Mouse (Mus musculus) embryonic fibroblast, embryonic 13.5 days (primary cell): ENCODE data around the gene Cracr2b. TPM values are rescaled to one million over a fixed set of nuclear protein-coding genes. Genes with fewer than 3 reads are reported as not detected.

Source experiments
- H3K27ac ChIP-seq: 2 replicates; pipeline ENCODE4 v1.5.1; 2012; ENCODE audit warnings: low read length, control low read depth, inconsistent platforms; ENCODE audit not compliant: insufficient read depth
- H3K4me1 ChIP-seq: 2 replicates; pipeline ENCODE4 v1.6.1; 2011; ENCODE audit warnings: low read length; ENCODE audit not compliant: control insufficient read depth, insufficient read depth
- H3K4me3 ChIP-seq: 2 replicates; pipeline ENCODE4 v1.5.1; 2011; ENCODE audit warnings: mild to moderate bottlenecking, control low read depth, low read length; ENCODE audit not compliant: insufficient read depth
- CTCF ChIP-seq: IDR thresholded peaks from 2 replicates; pipeline ENCODE4 v1.5.1; 2011; ENCODE audit warnings: mild to moderate bottlenecking, control low read depth, low read length, moderate library complexity, borderline replicate concordance; ENCODE audit not compliant: insufficient read depth
- POLR2A ChIP-seq: IDR thresholded peaks from 2 replicates; pipeline ENCODE4 v1.6.1; 2011; ENCODE audit warnings: low read depth, mild to moderate bottlenecking, control low read depth, low read length, moderate library complexity
- polyA plus RNA-seq: library from polyadenylated mRNA; stranded (reverse); fragments of >200 nt; gene quantifications from 2 replicates; pipeline ENCODE4 v1.2.4, GENCODE M21; 2011; ENCODE audit warnings: low read depth; ENCODE audit not compliant: missing spikeins, insufficient read length

The Cracr2b gene
- polyA plus RNA-seq, 1 experiment = 1.3 TPM

DNA sequence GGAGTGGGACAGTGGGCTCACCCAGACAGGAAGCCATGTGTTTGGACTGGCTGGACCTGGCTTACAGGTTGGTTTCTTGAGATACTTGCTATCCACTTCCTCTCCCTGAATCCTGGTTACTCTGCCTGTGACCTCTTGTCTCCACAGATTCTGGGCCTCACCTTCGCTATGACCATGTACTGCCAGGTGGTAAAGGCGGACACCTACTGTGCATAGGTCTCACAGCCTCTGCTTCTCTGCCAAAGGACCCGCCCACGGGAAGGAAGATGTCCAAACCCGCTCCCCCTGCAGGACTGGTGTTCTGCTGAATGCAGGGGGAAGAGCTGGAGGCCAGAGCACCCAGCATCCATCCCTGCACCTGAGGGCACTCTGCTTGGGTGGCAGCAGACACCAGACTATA, 31.8 kb downstream of the Cracr2b start:
- Histone ChIP-seq H3K27ac (no peak overlapping the region), H3K4me3 (no peak overlapping the region), H3K4me1 (no peaks in the 10 kb centered on the region)
- TF ChIP-seq POLR2A = no peak

DNA sequence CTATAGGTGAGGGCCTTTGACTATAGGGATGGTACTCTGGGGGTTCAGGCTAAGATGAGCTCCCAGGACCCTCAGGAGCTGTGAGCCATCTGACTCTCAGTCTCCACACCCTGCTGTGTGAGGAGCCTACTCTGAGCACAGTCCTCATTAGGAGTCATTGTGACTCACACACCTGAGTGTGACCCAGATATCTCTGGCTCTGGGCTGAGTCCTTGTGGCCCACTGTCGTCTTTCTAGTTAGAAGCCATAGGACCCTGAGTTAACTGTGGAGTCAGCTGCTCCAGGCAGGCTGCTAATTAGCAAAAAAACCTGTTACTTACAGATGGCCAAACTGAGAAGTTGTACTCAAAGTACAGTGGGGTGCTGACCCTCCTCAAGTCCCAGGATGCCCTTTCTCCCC, 32.8 kb downstream of the Cracr2b start:
- no peaks in the 10 kb centered on the region for H3K4me1 ChIP-seq

DNA sequence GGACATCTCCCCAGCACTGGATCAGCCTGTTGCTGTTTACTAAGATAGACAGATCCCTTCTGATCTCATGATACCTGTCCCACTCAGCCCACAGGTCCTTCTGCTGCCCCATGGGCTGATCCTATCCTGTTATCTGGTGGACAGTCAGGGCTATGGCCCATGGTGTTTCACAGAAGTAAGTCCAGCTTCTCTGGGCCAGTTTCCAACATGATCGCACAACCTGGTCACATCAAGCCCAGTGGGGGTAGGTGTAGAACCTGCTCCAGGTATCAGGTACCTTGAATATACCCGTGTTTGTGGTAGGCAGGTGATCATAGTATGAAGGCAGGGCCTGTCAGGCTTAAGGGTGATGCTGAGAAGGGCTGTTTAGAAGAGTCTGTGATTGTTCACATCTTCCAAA, 34.5 kb downstream of the Cracr2b start:
- no peak overlapping the region for H3K4me3 ChIP-seq
- H3K27ac ChIP-seq = no peak overlapping the region
- no peaks in the 10 kb centered on the region for H3K4me1 ChIP-seq
- TF ChIP-seq CTCF (no peak), POLR2A (no peak)

More for the DNA sequence above, 32.8 kb downstream of the Cracr2b start:
- no peak overlapping the region for H3K27ac ChIP-seq
- no peak overlapping the region for H3K4me3 ChIP-seq
- TF ChIP-seq POLR2A = no peak

DNA sequence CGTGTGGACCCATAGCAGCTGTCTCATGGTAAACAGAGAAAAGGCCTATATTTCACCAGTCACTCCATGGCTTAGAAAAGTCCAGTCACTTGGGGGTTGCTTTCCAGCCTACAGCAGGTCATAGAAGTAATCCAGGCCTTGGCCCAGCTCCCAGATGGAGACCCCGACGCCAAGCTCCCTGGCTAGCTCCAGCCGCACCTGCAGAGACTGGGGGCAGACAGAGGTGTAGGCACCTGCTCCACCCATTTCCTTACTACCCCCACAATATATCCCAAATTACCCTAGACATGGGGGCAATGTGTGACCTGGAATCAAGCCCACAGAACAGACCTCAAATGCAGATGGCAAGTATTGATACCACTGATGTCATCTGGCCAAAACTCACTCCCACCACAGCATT, 35.0 kb downstream of the Cracr2b start:
- H3K4me1 ChIP-seq = no peaks in the 10 kb centered on the region
- TF ChIP-seq CTCF (no peak), POLR2A (no peak)
- no peak overlapping the region for H3K27ac ChIP-seq
- H3K4me3 ChIP-seq = no peak overlapping the region

DNA sequence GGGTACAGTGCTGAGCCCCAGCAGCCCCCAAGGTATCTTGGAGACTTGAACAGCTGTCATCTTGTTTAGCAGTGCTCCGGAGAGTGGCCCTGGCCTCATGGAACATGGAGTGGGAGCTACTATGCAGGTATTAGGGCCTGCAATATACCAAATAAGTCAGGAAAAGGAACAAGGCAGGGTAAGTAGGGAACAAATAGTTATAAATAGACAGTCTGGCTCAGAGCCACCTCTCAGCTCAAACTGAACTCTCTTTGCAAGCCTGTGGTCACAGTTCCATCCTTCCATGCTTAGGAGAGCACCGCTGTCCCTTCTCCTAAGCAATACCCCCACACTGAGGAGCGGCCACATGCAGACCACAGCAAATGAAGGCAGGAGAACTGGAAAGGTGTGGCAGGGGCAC, 36.7 kb downstream of the Cracr2b start:
- Histone ChIP-seq H3K4me1 (no peaks in the 10 kb centered on the region), H3K27ac (no peak overlapping the region), H3K4me3 (no peak overlapping the region)
- TF ChIP-seq CTCF = no peak
- no peak for TF ChIP-seq POLR2A

DNA sequence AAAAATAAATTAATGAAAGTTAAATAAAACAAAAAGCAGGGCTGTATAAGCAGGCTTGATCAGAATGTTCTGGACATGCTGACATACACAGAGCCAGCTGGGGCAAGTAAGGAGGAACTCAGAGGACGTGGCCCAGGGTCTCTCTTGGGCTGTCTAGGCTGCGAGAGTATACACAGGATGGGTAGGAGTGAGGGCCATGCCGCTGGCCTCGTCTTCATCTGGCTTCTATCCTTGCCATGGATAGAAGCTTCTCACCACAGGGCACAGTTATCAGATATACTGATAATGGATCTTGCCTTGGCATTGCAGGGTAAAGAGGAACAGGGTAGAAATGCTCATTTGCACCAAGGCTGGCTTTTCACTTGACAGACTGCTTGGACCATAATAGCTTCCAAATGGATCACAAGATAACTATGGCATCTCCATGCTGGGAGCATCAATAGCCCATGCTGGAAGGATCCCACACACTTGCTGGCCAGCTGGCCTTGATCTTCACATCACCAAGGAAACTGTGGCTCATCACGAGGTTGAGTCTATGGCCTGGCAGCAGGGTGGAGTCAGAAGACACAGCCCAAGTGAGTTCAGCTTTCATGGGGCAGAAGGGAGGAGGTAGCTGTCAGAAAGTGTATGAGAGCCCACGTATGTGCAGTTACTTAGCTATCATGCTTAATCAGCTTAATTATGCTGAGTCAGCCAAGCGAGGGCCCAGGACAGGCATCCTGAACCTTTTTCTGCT, 41.1 kb downstream of the Cracr2b start:
- TF ChIP-seq CTCF (no peak), POLR2A (no peak)
- no peak overlapping the region for H3K27ac ChIP-seq
- H3K4me3 ChIP-seq = no peak overlapping the region
- no peaks in the 10 kb centered on the region for H3K4me1 ChIP-seq

DNA sequence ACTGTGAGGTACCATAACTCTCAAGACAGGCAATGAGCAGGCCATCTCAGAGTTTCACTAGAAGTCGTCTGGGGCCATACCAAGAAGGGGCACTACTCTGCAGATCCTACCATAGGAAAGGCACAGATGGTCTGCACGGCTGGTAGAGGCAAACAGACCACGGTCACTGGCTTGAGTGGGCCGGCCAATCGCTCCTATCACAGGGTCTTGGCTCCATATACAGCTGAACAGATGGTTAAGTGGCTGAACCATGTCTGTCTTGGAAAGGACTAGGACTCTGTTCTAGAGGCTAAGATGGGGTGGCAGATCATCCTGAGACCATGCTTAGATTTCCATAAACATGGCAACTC, 41.6 kb downstream of the Cracr2b start:
- H3K4me3 ChIP-seq = no peak overlapping the region
- no peaks in the 10 kb centered on the region for H3K4me1 ChIP-seq
- H3K27ac ChIP-seq = no peak overlapping the region
- TF ChIP-seq POLR2A (no peak), CTCF (no peak)

DNA sequence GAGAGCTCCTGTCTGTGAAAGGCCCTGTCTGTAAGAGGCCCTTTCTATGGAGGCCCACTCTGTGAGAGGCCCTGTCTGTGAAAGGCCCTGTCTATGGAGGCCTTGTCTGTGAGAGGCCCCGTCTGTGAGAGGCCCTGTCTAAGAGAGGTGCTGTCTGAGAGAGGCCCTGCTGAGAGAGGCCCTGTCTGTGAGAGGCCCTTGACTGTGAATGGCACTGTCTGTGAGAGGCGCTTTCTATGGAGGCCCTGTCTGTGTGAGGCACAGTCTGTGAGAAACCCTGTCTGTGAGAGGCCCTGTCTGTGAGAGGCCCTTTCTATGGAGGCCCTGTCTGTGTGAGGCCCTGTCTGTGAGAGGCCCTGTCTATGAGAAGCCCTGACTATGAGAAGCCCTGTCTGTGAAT, 45.4 kb downstream of the Cracr2b start:
- no peak overlapping the region for H3K27ac ChIP-seq
- no peak overlapping the region for H3K4me3 ChIP-seq
- H3K4me1 ChIP-seq = no peaks in the 10 kb centered on the region
- TF ChIP-seq CTCF = no peak
- TF ChIP-seq POLR2A = no peak

DNA sequence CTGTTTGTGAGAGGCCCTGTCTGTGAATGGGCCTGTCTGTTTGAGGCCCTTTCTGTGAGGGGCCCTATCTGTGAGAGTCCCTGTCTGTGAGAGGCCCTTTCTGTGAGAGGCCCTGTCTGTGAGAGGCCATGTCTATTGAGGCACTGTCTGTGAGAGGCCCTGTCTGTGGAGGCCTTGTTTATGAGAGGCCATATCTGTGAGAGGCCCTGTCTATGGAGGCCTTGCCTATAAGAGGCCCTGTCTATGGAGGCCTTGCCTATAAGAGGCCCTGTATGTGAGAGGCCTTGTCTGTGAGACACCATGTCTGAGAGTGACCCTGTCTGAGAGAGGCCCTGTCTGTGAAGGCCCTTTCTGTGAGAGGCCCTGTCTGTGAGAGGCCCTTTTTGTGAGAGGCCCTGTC, 47.3 kb downstream of the Cracr2b start:
- Histone ChIP-seq H3K4me1 (no peaks in the 10 kb centered on the region), H3K4me3 (no peak overlapping the region), H3K27ac (no peak overlapping the region)
- TF ChIP-seq POLR2A (no peak), CTCF (no peak)

DNA sequence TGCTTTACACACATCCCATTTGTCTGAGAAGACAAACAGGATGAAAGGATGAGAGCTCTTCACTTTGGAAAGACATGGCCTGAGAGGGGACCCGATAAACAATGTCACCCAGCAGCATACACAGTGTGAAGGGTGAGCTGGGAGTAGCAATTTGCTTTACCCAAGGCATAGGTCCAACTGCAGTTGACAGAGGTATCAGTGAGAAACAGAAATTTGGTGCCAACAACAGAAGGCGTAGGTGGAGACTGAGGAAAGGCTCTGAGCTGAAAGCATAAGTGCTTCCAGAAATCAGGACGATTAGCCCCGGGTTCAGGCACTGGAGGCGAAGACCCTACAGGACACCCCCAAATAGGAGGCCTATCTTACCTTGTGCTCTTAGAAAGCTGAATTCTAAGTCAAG, 49.3 kb downstream of the Cracr2b start:
- H3K27ac ChIP-seq = no peak overlapping the region
- no peak for TF ChIP-seq POLR2A
- TF ChIP-seq CTCF = no peak
- no peaks in the 10 kb centered on the region for H3K4me1 ChIP-seq
- no peak overlapping the region for H3K4me3 ChIP-seq

DNA sequence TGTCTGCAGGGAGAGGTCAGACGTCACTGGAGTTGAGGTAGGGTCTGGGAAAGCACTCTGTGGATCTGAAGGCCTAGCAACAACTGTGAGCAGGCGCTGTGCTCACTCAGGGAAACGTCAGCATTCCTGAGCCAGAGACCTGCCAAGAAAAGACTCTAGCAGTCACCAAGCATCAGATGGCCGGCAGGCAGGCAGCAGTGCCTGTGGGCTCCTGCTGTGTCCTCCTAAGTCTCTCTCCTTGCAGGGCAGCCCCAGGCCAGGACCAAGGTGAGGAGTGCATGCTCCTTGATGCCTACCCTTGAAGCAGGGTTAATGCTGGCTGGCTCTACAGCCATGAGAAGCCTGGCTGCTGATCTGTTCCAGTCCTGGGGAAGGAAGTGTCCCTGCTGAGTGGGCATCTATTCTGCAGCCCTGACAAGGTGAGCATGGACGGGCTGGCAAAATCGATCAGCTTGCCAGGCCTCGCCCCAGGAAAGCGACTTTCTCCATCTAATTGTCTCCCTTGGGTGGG, 49.8 kb downstream of the Cracr2b start:
- Histone ChIP-seq H3K4me1 (no peaks in the 10 kb centered on the region), H3K27ac (no peak overlapping the region), H3K4me3 (no peak overlapping the region)
- TF ChIP-seq POLR2A = no peak
- no peak for TF ChIP-seq CTCF

Other genes starting within 250 kb of the Cracr2b start
- 0.38 and 0.58 TPM in 2 replicates for gene Lmntd2, start 247.0 kb upstream of the Cracr2b start, polyA plus RNA-seq
- gene Rassf7, start 245.2 kb upstream of the Cracr2b start, polyA plus RNA-seq = 3.9 and 5.8 TPM in 2 replicates
- gene Phrf1, start 232.3 kb upstream of the Cracr2b start, polyA plus RNA-seq = 54.7 and 58.7 TPM in 2 replicates
- 6.0 and 7.2 TPM in 2 replicates for gene Irf7, start 194.6 kb upstream of the Cracr2b start, polyA plus RNA-seq
- not detected in 2 replicates for gene Cdhr5, start 184.3 kb upstream of the Cracr2b start, polyA plus RNA-seq
- not detected in 2 replicates for gene Sct, start 182.0 kb upstream of the Cracr2b start, polyA plus RNA-seq
- gene Drd4, start 169.1 kb upstream of the Cracr2b start, polyA plus RNA-seq = 0.28 TPM in 1 of 2 replicates, not detected in the other
- 30.5 and 37.2 TPM in 2 replicates for gene Deaf1, start 133.4 kb upstream of the Cracr2b start, polyA plus RNA-seq
- gene Tmem80, start 133.4 kb upstream of the Cracr2b start, polyA plus RNA-seq = 24.6 and 25.4 TPM in 2 replicates
- 4.2 and 9.1 TPM in 2 replicates for gene Eps8l2, start 122.2 kb upstream of the Cracr2b start, polyA plus RNA-seq
- gene Taldo1, start 68.9 kb upstream of the Cracr2b start, polyA plus RNA-seq = 93.0 and 121 TPM in 2 replicates
- 30.5 and 41.5 TPM in 2 replicates for gene Gatd1, start 47.0 kb upstream of the Cracr2b start, polyA plus RNA-seq
- 4.9 and 5.4 TPM in 2 replicates for gene Cend1, start 31.6 kb upstream of the Cracr2b start, polyA plus RNA-seq
- 24.0 and 26.9 TPM in 2 replicates for gene Slc25a22, start 23.2 kb upstream of the Cracr2b start, polyA plus RNA-seq
- 12.4 and 18.1 TPM in 2 replicates for gene Pidd1, start 17.1 kb upstream of the Cracr2b start, polyA plus RNA-seq
- gene Rplp2, start 13.7 kb upstream of the Cracr2b start, polyA plus RNA-seq = 1,600 and 1,818 TPM in 2 replicates
- 18.9 and 26.7 TPM in 2 replicates for gene Pnpla2, start 5.9 kb upstream of the Cracr2b start, polyA plus RNA-seq
- 58.4 and 94.0 TPM in 2 replicates for gene Cd151, start 6.3 kb downstream of the Cracr2b start, polyA plus RNA-seq
- 13.1 and 24.1 TPM in 2 replicates for gene Polr2l, start 14.0 kb downstream of the Cracr2b start, polyA plus RNA-seq
- gene Tspan4, start 14.1 kb downstream of the Cracr2b start, polyA plus RNA-seq = 184 and 207 TPM in 2 replicates
- 45.8 and 48.7 TPM in 2 replicates for gene Chid1, start 78.8 kb downstream of the Cracr2b start, polyA plus RNA-seq
- gene Ap2a2, start 101.1 kb downstream of the Cracr2b start, polyA plus RNA-seq = 128 TPM in 2 replicates
- gene Muc6, start 194.2 kb downstream of the Cracr2b start, polyA plus RNA-seq = not detected in 2 replicates
- gene Muc2, start 229.2 kb downstream of the Cracr2b start, polyA plus RNA-seq = 0.21 and 0.83 TPM in 2 replicates